Mouse (Mus musculus): ENCODE measurements around the gene Gm4131.
A peak's percentile ranks its signal among the peaks of the same experiment; 100 is the strongest.

The Gm4131 gene

GRCm38 (mm10) chr14:62550121-62550520 is 16.6 kb downstream of the Gm4131 start:
- no peak for DNase-seq (ENCODE audit: low read depth, low spot score)

- no peak for DNase-seq (ENCODE audit: low read depth, low spot score)
Measured at GRCm38 (mm10) chr14:62546746-62547145, 20.0 kb downstream of the Gm4131 start.

DNA sequence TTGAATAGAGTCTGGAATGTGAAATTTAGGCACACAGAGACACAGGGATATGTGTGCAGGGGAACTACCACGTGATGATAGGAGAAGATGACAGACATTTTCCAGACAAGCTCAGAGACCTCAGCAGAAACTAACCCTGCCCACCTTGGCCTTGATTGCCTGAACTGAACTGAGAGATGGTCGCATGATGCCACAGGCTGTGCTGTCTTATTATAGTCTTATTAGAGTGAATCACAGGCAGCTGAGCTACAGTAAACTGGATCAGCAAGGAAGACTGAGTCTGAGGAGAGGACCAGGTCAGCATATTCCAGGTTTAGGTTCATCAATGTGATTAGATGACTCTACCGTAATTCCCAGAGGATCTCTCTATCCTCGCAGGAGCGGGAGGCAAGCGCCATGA is 20.4 kb downstream of the Gm4131 start:
- no peak for DNase-seq (ENCODE audit: low read depth, low spot score)

DNA sequence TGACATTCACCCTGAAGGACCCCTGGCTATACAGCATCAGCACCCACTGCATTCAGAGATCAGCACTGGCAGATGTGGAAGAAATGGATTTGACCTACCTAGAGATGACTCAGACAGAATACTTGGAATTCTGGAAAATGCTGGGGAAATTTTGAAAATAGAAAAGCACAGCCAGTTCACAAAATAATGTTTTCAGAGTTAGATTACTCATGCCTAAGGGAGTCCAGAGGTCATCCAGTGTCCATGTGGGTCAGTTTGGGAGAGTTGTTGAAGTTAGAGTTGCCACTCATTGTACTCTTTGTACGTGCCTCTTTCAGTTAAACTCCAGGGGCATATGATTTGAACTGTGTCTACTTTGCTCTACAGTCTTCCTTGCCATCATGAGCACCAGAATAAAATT is 25.0 kb downstream of the Gm4131 start:
- no peak for DNase-seq (ENCODE audit: low read depth, low spot score)

DNA sequence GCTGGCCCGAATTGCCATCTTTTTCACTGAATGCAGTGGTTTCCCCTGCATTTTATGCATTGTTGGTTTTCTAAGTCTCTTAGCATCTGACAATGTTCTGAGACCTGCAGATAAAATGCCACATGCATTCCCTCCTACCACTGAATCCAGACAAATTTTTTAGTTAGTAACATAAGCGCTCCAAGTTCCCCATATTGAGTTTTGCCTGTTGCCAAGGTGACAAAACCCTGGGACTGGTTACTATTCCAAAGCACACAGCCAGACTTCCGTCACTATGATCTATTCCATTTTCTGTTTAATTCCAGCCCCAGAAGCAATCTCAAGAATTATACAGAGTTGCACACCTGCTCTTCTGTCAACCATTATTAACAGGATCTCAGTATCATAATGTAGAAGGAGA is 26.9 kb downstream of the Gm4131 start:
- no peak for DNase-seq (ENCODE audit: low read depth, low spot score)

DNA sequence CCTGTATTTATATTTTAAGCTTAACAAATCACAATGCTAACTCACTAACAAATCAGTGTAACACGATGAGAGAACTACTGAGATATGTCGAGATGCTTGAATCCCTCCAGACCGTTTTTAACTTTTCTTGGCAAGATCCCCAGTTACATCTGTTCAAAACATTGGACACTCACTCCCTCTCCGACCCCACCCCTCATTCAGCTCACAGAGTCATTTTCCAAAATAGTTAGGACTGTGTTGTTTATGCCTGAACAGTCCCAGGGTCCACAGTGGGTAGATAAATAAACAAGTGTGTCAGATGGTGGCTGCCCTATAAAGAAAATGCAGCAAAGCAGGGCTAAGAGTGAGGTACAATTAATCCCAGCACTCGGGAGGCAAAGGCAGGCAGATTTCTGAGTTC is 29.7 kb downstream of the Gm4131 start:
- no peak for DNase-seq (ENCODE audit: low read depth, low spot score)

- DNase-seq (ENCODE audit: low read depth, low spot score) = no peak
Measured at GRCm38 (mm10) chr14:62536127-62536526, 30.6 kb downstream of the Gm4131 start.

- DNase-seq (ENCODE audit: low read depth, low spot score) = no peak
Measured at GRCm38 (mm10) chr14:62530951-62531350, 35.8 kb downstream of the Gm4131 start.

DNA sequence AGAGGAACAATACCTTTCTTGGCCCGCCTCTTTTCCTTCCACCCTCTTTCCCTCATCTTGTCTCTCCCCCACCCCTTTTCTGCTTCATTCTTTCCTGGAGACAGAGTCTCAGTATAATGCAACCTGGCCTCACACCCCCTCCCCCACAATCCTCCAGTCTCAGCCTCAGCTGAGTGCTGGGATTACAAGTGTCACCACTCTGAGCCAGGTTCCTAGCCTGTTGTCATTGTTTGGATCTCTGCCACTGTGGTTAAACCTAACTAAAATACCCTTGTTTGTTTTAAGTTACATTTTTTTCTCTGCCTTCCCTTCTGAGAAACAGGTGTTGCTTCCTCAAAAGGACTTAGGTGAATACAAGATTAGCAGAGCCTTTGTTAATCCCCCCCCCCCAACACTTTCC is 53.9 kb downstream of the Gm4131 start:
- DNase-seq (ENCODE audit: low read depth, low spot score) = no peak

DNA sequence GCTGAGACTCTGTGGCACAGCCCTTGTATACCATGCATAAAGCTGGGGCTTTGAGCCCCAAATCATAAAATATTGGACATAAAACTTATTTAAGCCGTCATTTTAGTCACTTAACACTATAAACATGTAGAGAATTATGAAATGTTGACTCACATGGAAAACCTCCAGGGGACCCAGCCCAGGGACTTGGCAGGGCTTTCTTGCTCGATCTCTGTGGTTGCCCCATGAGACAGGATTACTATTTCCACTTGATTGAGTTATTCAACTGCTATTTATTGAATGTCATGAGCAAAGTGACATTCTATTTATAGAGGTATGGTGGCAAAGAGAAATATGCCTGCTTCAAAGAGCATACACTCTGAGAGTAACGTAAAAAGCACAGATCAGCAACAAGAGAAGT is 57.4 kb downstream of the Gm4131 start:
- no peak for DNase-seq (ENCODE audit: low read depth, low spot score)

GRCm38 (mm10) chr14:62506261-62506660 is 60.5 kb downstream of the Gm4131 start:
- no peak for DNase-seq (ENCODE audit: low read depth, low spot score)

- DNase-seq (ENCODE audit: low read depth, low spot score) = no peak
Measured at GRCm38 (mm10) chr14:62497391-62497790, 69.3 kb downstream of the Gm4131 start.

DNA sequence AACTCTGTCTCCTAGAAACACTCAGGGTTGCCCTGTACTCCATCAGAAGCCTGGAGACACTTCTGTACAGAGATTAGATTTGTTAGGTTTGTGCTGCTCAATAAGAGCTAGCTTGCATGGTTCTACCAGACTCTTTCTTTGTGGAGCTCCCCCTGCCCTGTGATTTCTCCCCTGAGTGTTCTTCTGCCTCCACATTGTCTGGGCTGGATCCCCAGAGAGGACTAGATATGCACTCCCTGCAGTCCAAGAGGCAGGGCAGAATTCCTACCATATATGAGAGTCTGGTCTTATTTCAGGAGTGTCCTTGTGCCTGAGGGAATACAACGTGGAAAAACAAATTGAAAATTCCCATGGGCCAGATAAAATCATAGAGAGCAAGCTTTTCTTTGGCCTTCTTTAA is 70.2 kb downstream of the Gm4131 start:
- no peak for DNase-seq (ENCODE audit: low read depth, low spot score)

- DNase-seq (ENCODE audit: low read depth, low spot score) = no peak
Measured at GRCm38 (mm10) chr14:62493456-62493855, 73.3 kb downstream of the Gm4131 start.

DNA sequence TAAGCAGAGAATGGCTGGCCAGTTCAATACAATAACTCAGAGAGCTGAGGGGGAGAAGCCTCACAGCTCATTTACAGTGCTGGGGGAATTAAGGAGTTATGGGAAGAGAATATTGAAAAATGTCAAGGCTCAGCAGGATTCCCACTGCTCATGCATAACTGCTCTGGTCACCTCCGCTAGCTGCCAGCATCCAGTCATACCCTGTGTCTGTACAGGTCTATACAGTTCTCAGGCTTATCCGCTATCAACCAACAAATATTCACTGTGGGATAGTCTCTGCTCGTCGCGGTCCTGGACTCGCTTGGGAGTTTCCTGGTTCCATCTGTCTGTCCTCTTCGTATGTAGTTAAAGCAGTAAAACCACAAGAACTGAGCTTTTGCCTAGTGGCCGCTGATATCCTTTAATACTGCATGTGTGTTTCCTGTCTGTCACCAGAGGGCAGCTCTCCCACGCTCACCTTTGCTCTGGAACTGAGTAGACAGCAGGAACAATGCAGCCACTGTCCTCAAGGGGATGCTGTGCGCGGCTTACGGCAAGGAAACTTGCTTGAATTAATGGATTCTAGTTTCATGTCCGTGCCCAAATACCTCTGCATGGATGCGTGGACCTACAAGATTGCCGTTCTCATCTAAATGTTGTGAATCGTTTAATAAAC is 74.4 kb downstream of the Gm4131 start:
- DNase-seq (ENCODE audit: low read depth, low spot score) = peak; percentile 61

DNA sequence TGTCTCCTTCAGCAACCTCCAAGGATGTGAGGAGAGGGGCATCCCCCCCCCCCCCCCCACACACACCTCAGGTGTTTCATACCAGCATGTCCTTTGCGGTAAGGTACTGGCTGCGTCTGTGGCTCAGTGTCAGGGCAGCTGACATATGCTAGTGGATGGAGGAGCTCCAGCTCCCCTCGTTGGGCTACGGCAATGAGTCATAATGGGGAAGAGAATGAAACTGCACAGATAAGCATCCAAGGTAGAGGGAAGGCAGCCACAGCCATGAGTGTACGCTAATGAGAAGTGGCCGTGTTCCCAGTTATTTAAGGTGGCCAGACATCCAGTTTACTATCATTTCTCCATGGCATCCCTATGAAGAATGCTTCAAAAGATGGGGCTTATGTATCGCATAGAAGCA is 78.5 kb downstream of the Gm4131 start:
- no peak for DNase-seq (ENCODE audit: low read depth, low spot score)

DNA sequence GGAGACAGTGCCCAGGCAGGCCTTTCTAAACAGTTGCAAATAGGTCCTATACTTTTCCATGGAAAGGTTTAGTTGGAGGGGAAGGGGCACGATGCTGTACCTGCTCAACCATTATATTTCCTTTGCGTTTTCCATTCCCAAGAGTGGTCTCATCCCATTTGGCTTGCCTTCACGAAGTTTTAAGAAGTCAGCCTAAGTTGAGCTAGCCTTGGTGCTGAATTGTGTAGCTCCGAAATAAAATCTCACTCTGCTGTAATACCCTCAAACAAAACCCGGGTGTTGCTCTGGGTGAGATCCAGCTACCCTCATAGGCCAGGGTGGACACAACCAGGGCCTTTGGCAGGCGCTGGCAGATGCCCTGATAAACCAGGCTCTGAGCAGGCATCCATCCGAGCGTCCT is 85.3 kb downstream of the Gm4131 start:
- no peak for DNase-seq (ENCODE audit: low read depth, low spot score)

DNA sequence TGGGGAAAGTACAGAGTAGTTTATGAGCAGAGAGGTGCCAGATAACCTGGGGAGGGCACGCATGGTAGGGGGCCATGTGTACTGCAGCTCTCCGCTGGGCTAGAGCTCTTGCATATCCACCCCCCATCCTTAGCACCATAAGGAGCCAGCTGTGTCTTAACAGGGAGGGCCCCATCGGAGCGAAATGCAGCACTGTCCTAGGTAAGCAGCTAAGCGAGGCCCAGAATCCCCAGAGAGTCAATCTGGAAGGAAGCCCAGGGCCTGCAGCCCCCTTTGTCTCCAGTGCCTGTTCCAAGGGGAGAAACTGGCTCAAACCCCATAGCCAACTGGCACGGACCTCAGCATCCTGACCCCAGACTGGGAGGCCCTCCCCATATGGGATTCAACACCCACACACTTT is 87.3 kb downstream of the Gm4131 start:
- DNase-seq (ENCODE audit: low read depth, low spot score) = no peak

- DNase-seq (ENCODE audit: low read depth, low spot score) = no peak
Measured at GRCm38 (mm10) chr14:62474481-62474880, 92.2 kb downstream of the Gm4131 start.

DNA sequence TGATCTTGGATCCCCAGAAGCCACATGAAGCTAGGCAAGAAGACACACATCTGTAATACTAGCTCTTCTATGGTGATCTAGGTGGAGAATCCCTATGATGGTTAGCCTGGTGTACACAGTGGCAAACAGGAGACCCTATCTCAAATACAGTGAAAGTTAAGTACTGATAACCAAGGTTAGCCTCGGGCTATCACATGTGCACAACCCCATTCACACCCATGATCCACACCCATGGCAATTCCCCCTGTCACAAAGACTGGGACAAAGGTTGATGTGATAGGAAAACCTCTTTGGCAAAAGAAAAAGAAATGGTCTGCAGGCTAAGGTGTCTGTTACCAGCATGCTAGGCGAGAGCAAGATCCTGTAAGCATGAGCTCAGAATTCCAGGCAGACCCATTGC is 94.7 kb downstream of the Gm4131 start:
- no peak for DNase-seq (ENCODE audit: low read depth, low spot score)

DNA sequence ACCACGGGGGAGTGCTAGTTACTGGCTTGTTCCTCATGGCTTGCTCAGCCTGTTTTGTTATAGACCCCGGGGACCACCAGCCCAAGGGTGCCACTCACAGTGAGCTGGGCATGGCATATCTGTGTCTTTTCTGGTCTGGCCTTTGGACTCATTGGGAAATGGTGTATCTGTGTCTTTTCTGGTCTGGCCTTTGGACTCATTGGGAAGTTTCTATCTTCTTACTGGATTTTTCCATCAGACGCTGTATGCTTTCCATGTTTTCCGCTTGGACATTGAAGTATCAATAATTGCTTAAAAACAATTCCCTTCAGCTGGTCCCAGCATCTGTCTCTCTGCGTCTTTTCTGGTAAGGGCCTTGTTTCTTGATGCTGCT is 98.0 kb downstream of the Gm4131 start:
- DNase-seq (ENCODE audit: low read depth, low spot score) = no peak

- no peak for DNase-seq (ENCODE audit: low read depth, low spot score)
Measured at GRCm38 (mm10) chr14:62468119-62468752, 98.5 kb downstream of the Gm4131 start.

DNA sequence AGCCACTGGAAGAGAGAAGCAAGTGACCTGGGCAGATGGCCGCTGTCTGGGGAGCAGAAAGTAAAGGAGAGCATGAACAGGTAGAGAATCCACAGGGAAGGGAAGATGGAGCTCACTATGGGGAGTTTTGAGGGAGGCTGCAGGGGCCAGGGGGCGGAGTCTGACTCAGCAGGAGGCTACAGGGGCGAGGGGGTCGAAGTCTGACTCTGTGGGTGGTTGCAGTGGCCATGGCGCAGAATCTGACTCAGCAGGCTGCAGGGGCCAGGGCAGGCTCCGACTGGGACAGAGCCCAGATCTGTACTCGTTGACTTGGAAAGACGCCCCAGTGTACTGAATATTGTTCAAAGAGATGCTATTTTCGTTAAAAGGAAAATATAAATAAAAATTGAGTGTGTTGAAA is 101.8 kb downstream of the Gm4131 start:
- no peak for DNase-seq (ENCODE audit: low read depth, low spot score)

- no peak for DNase-seq (ENCODE audit: low read depth, low spot score)
Measured at GRCm38 (mm10) chr14:62459541-62459940, 107.2 kb downstream of the Gm4131 start.

Data from retina, adult 2 months (tissue).